Mouse (Mus musculus) G1E (cell line): ENCODE data around the gene Slc9a9. TPM values are rescaled to one million over a fixed set of nuclear protein-coding genes. Genes with fewer than 3 reads are reported as not detected.

Experiments
- ATAC-seq: 2 replicates; pipeline ENCODE4 v1.8.0; 2016; ENCODE audit warnings: mild to moderate bottlenecking; ENCODE audit not compliant: insufficient number of reproducible peaks, poor library complexity, low FRiP score, severe bottlenecking; ENCODE audit errors: extremely low read depth
- DNase-seq: peaks from one replicate; pipeline ENCODE4 v3.0.0; 2012; ENCODE audit warnings: low spot score
- H3K27me3 ChIP-seq: 2 replicates; pipeline ENCODE4 v1.6.1; 2012; ENCODE audit warnings: mild to moderate bottlenecking, low read length, inconsistent platforms; ENCODE audit not compliant: insufficient read depth
- H3K36me3 ChIP-seq: replicated peaks from 2 replicates; pipeline ENCODE3; 2012; ENCODE audit warnings: mild to moderate bottlenecking, inconsistent platforms
- H3K4me1 ChIP-seq: 2 replicates; pipeline ENCODE4 v1.6.1; 2012; ENCODE audit warnings: low read depth, low read length, inconsistent platforms, mixed read lengths; ENCODE audit not compliant: insufficient read depth
- H3K4me3 ChIP-seq: 2 replicates; pipeline ENCODE4 v1.5.1; 2012; ENCODE audit warnings: low read depth, mild to moderate bottlenecking, inconsistent platforms, low read length, moderate library complexity, mixed read lengths
- H3K9me3 ChIP-seq: replicated peaks from 2 replicates; pipeline ENCODE4 v1.6.1; 2012; ENCODE audit warnings: inconsistent platforms
- CTCF ChIP-seq: IDR thresholded peaks from 2 replicates; pipeline ENCODE4 v1.5.1; 2012; ENCODE audit warnings: low read depth, low read length, inconsistent platforms, mixed read lengths
- GATA1 ChIP-seq: IDR thresholded peaks from 2 replicates; pipeline ENCODE4 v1.6.1; 2012; ENCODE audit warnings: borderline replicate concordance, low read length, inconsistent platforms, mixed read lengths
- GATA2 ChIP-seq: IDR thresholded peaks from 2 replicates; pipeline ENCODE4 v1.6.1; 2012; ENCODE audit warnings: low read depth, low read length, inconsistent platforms, borderline replicate concordance
- POLR2AphosphoS5 ChIP-seq: IDR thresholded peaks from 2 replicates; pipeline ENCODE4 v1.6.1; 2012; ENCODE audit warnings: low read depth, low read length, inconsistent platforms; ENCODE audit not compliant: insufficient replicate concordance
- TAL1 ChIP-seq: conservative IDR thresholded peaks from 2 replicates; pipeline ENCODE4 v1.6.1; 2012; ENCODE audit warnings: low read depth, low read length, inconsistent platforms, mixed read lengths
- polyA plus RNA-seq: library from polyadenylated mRNA; stranded (reverse); fragments of >175 nt; gene quantifications from 2 replicates; pipeline ENCODE4 v1.2.3, GENCODE M21; 2012
- total RNA-seq, 2 experiments: library from RNA; stranded (forward) in 1 of 2; stranded (reverse) in 1 of 2; fragments of 200-1000 nt in 1 of 2; fragments of >200 nt in 1 of 2; fragmentation: Nextera tagmentation in 1 of 2; gene quantifications; 2 replicates each; pipeline ENCODE4 v1.2.3; 2014 to 2017

The Slc9a9 gene
- total and polyA plus RNA-seq, 3 experiments: 0.11 TPM; not detected in 2

DNA sequence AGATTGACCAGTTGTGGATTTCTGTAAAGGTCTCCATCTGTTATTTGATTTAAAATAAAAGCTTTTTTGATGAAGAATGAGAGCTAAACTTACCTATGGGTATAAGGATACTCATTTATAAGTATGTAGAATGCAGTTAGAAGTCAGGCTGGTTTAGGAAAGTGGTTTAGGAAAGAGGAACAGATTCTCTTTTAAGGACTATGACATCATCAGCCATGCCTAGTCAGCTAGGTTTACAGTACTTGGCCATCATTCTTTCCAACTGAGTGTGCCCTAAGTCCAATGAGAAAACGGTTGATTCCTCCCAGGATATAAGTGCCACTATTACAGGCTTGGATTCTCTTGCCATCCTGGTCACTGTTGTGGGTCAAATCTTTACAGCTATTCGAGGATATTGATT is 47.0 kb downstream of the Slc9a9 start:
- ATAC-seq: no peak
- Histone ChIP-seq H3K27me3 (no peaks in the 10 kb centered on the region), H3K36me3 (no peaks in the 10 kb centered on the region), H3K4me3 (no peak overlapping the region), H3K4me1 (no peaks in the 10 kb centered on the region), H3K9me3 (peaks cover 6% of the 10 kb centered on the region)
- DNase-seq: no peak
- TF ChIP-seq POLR2AphosphoS5 (no peak), CTCF (no peak), GATA2 (no peak), GATA1 (no peak), TAL1 (no peak)

GRCm38 (mm10) chr9:94723631-94724030 is 53.9 kb downstream of the Slc9a9 start:
- TF ChIP-seq CTCF (no peak), TAL1 (no peak), POLR2AphosphoS5 (no peak), GATA2 (no peak), GATA1 (no peak)
- Histone ChIP-seq H3K4me3 (no peak overlapping the region), H3K4me1 (no peaks in the 10 kb centered on the region), H3K9me3 (0 out of 2 replicates have a peak, but pooled peaks cover 2% of the 10 kb centered on the region), H3K27me3 (no peaks in the 10 kb centered on the region), H3K36me3 (no peaks in the 10 kb centered on the region)
- DNase-seq: no peak
- ATAC-seq: no peak

GRCm38 (mm10) chr9:94725121-94725520 is 55.4 kb downstream of the Slc9a9 start:
- Histone ChIP-seq H3K27me3 (no peaks in the 10 kb centered on the region), H3K4me3 (no peak overlapping the region), H3K9me3 (0 out of 2 replicates have a peak, but pooled peaks cover 6% of the 10 kb centered on the region), H3K36me3 (no peaks in the 10 kb centered on the region), H3K4me1 (no peaks in the 10 kb centered on the region)
- DNase-seq (no peak), ATAC-seq (no peak)
- no peak for TF ChIP-seq POLR2AphosphoS5

GRCm38 (mm10) chr9:94727457-94727856 is 57.7 kb downstream of the Slc9a9 start:
- Histone ChIP-seq H3K4me1 (no peaks in the 10 kb centered on the region), H3K27me3 (no peaks in the 10 kb centered on the region), H3K9me3 (peaks cover 15% of the 10 kb centered on the region), H3K36me3 (no peaks in the 10 kb centered on the region), H3K4me3 (no peak overlapping the region)
- no peak for DNase-seq
- no peak for ATAC-seq
- TF ChIP-seq TAL1 (no peak), GATA1 (no peak), POLR2AphosphoS5 (no peak), CTCF (no peak)

GRCm38 (mm10) chr9:94730396-94730795 is 60.7 kb downstream of the Slc9a9 start:
- no peaks in the 10 kb centered on the region for H3K4me1 ChIP-seq
- ATAC-seq (no peak), DNase-seq (no peak)
- peaks cover 23% of the 10 kb centered on the region for H3K9me3 ChIP-seq
- H3K36me3 ChIP-seq: no peaks in the 10 kb centered on the region
- no peak overlapping the region for H3K4me3 ChIP-seq
- no peaks in the 10 kb centered on the region for H3K27me3 ChIP-seq
- no peak for TF ChIP-seq TAL1
- TF ChIP-seq GATA1: no peak
- TF ChIP-seq CTCF: no peak
- TF ChIP-seq POLR2AphosphoS5: no peak
- no peak for TF ChIP-seq GATA2

- DNase-seq (no peak), ATAC-seq (no peak)
- Histone ChIP-seq H3K27me3 (no peaks in the 10 kb centered on the region), H3K4me1 (no peaks in the 10 kb centered on the region), H3K36me3 (no peaks in the 10 kb centered on the region), H3K4me3 (no peak overlapping the region), H3K9me3 (peaks cover 28% of the 10 kb centered on the region)
- TF ChIP-seq POLR2AphosphoS5 (no peak), GATA1 (no peak), CTCF (no peak), GATA2 (no peak), TAL1 (no peak)
Measured at GRCm38 (mm10) chr9:94732136-94732535, 62.4 kb downstream of the Slc9a9 start.
